Mouse (Mus musculus) erythroblast, embryonic 14.5 days (primary cell): ENCODE data around the gene Fez2.

Experiments used
- GATA1 ChIP-seq: IDR thresholded peaks from 2 replicates; pipeline ENCODE4 v1.6.1; 2012; ENCODE audit warnings: low read length, inconsistent platforms, mixed read lengths
- TAL1 ChIP-seq: IDR thresholded peaks from 3 replicates; pipeline ENCODE4 v1.6.1; 2012; ENCODE audit warnings: low read length, inconsistent platforms, mixed read lengths

DNA sequence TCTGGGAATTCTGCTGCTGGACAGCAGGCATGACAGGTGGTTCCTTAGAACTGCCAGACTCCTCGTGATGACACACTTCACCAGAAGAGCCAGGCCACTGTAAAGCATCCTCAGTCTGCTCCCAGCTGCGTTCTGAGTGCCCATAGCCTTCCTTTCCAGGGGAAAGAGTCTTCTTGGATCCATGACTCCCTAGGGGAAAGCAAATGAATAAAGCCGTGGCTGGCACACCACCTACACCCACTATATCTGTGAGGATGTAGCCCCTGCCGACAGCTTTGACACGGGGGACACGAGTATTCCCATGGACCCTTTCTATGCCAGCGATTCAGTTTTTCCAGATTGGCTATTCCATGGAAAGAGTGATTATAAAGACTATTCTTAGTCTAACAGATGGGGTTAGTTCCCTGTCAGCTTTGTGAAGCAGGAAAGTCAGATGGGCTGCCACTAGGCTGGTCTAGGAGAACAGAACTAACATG, 59.7 kb downstream of the Fez2 start:
- TF ChIP-seq TAL1 (no peak), GATA1 (no peak)
